Mouse (Mus musculus) thymus, adult 2 months (tissue): ENCODE results near the gene Rpl29. TPM values are rescaled to one million over a fixed set of nuclear protein-coding genes. Genes with fewer than 3 reads are reported as not detected.

Source experiments
- DNase-seq: peaks from one replicate; pipeline ENCODE4 v3.0.0; 2021
- H3K27ac ChIP-seq: fragments of 200-500 bp; 2 replicates; pipeline ENCODE4 v1.5.1; 2012; ENCODE audit warnings: low read length, control low read depth; ENCODE audit not compliant: control insufficient read depth, insufficient read depth
- H3K27me3 ChIP-seq: fragments of 200-500 bp; 2 replicates; pipeline ENCODE4 v1.6.1; 2012; ENCODE audit warnings: mild to moderate bottlenecking, low read length, moderate library complexity, mixed read lengths; ENCODE audit not compliant: control insufficient read depth, insufficient read depth
- H3K36me3 ChIP-seq: fragments of 200-500 bp; 2 replicates; pipeline ENCODE4 v1.6.1; 2012; ENCODE audit warnings: mild to moderate bottlenecking, low read length, moderate library complexity; ENCODE audit not compliant: control insufficient read depth, insufficient read depth
- H3K4me1 ChIP-seq: fragments of 200-500 bp; replicated peaks from 2 replicates; pipeline ENCODE4 v1.6.1; 2012; ENCODE audit warnings: low read length; ENCODE audit not compliant: control insufficient read depth, insufficient read depth
- H3K4me3 ChIP-seq: fragments of 200-500 bp; 2 replicates; pipeline ENCODE4 v1.5.1; 2012; ENCODE audit warnings: mild to moderate bottlenecking, low read length, control low read depth, moderate library complexity; ENCODE audit not compliant: control insufficient read depth, insufficient read depth
- CTCF ChIP-seq: fragments of 200-500 bp; IDR thresholded peaks from 2 replicates; pipeline ENCODE4 v1.5.1; 2012; ENCODE audit warnings: mild to moderate bottlenecking, control low read depth, low read length, moderate library complexity, borderline replicate concordance; ENCODE audit not compliant: control insufficient read depth, poor library complexity, insufficient read depth; ENCODE audit errors: extremely low read depth
- POLR2A ChIP-seq: fragments of 200-500 bp; IDR thresholded peaks from 2 replicates; pipeline ENCODE4 v1.6.1; 2012; ENCODE audit warnings: mild to moderate bottlenecking, low read length, control low read depth, moderate library complexity; ENCODE audit not compliant: control insufficient read depth, poor library complexity, insufficient read depth; ENCODE audit errors: extremely low read depth
- whole genome bisulfite sequencing: fragments of 180-500 bp; shearing (Covaris S2); methylation state at CpG from one replicate; pipeline ENCODE4 v1.1.7; 2018; 5-methylcytosine and 5-hydroxymethylcytosine counted together
- polyA plus RNA-seq: library from polyadenylated mRNA; depleted of rRNA; stranded (reverse); fragments of >200 nt; gene quantifications from 2 replicates; pipeline ENCODE4 v1.2.3, GENCODE M21; 2012

Rpl29 gene
- polyA plus RNA-seq, 1 experiment: 524 TPM

DNA sequence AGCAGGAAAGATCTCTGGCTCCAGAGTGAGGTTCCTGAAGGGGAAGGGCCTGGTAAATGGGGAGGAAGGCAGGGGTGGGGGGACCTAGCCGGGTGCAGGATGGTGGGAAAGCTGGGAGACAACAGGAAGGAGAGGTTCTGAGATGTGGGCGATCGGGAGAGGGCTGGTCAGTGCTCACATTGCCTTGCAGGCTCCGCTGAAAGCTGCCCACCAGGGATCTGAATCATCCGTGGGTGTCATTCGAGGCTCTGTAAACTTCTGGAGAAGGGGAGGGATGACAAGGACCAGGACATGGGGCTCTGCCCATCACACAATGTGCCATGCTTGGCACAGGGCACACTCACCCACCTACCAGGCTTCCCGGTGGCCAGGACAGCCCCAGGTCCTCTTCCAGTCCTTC, 4.1 kb downstream of the Rpl29 start:
- H3K36me3 ChIP-seq: peaks cover 12% of the 10 kb centered on the region
- H3K4me1 ChIP-seq: peaks cover 18% of the 10 kb centered on the region
- WGBS: 91% methylated on average over 7 of the region's 7 CpGs
- no peak for DNase-seq
- no peaks in the 10 kb centered on the region for H3K27me3 ChIP-seq
- TF ChIP-seq CTCF: no peak
- TF ChIP-seq POLR2A: no peak
- no peak overlapping the region for H3K4me3 ChIP-seq
- H3K27ac ChIP-seq: no peak overlapping the region

- H3K36me3 ChIP-seq: peaks cover 10% of the 10 kb centered on the region
- no peaks in the 10 kb centered on the region for H3K27me3 ChIP-seq
- WGBS: 90% methylated on average over 9 of the region's 9 CpGs
- no peak for DNase-seq
- no peak overlapping the region for H3K27ac ChIP-seq
- H3K4me3 ChIP-seq: no peak overlapping the region
- TF ChIP-seq POLR2A (no peak), CTCF (no peak)
- H3K4me1 ChIP-seq: peaks cover 15% of the 10 kb centered on the region
Observed at GRCm38 (mm10) chr9:106436566-106436965, 7.3 kb downstream of the Rpl29 start.

- 95% methylated on average over 5 of the region's 5 CpGs for WGBS
- TF ChIP-seq POLR2A: no peak
- no peak for TF ChIP-seq CTCF
- Histone ChIP-seq H3K27ac (no peak overlapping the region), H3K27me3 (no peaks in the 10 kb centered on the region), H3K4me1 (peaks cover 24% of the 10 kb centered on the region), H3K36me3 (no peaks in the 10 kb centered on the region), H3K4me3 (no peak overlapping the region)
- no peak for DNase-seq
Observed at GRCm38 (mm10) chr9:106442680-106443079, 13.4 kb downstream of the Rpl29 start.

GRCm38 (mm10) chr9:106444836-106445235, 15.6 kb downstream of the Rpl29 start:
- Histone ChIP-seq H3K4me3 (no peak overlapping the region), H3K27me3 (no peaks in the 10 kb centered on the region), H3K27ac (no peak overlapping the region), H3K4me1 (peaks cover 25% of the 10 kb centered on the region), H3K36me3 (no peaks in the 10 kb centered on the region)
- TF ChIP-seq CTCF (no peak), POLR2A (no peak)
- DNase-seq: no peak
- WGBS: 90% methylated on average over 4 of the region's 4 CpGs

GRCm38 (mm10) chr9:106447348-106447747, 18.1 kb downstream of the Rpl29 start, which contains the start of the genes Abhd14b and Abhd14a:
Gene Abhd14b (plus strand): TSS chr9:106447459.
Gene Abhd14a (minus strand): TSS chr9:106447678.
- no peak for TF ChIP-seq POLR2A
- TF ChIP-seq CTCF: peak; percentile 84
- H3K27me3 ChIP-seq: no peaks in the 10 kb centered on the region
- under 1% methylated on average over 24 of the region's 24 CpGs for WGBS
- H3K4me3 ChIP-seq: peak within 1 kb of the TSS; percentile 54
- H3K4me1 ChIP-seq: peaks cover 25% of the 10 kb centered on the region
- peak; percentile 75 for DNase-seq
- H3K36me3 ChIP-seq: no peaks in the 10 kb centered on the region
- H3K27ac ChIP-seq: no peak within 1 kb of the TSS; the same call in 1 of the 2 replicates

DNA sequence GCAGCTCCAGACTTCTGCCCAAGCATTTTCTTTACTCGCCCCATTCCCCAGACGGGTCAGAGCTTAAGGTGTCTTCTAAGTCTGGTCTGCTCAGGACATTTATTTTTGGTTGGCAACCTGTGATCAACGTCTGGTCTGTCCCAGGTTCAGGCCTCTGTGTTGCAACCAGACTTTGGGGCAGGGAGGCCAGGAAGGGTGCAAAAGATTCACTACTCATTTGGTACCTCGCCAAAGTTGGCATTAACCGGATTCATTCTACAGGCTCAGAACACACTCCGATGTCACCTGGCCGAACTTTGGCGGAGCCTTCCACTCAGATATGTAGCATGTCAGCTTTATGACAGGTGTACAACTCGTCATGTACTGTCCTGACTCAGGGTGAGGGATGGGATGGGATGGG, 18.7 kb downstream of the Rpl29 start:
- TF ChIP-seq CTCF (no peak), POLR2A (no peak)
- H3K27ac ChIP-seq: no peak overlapping the region; the same call in 1 of the 2 replicates
- no peaks in the 10 kb centered on the region for H3K27me3 ChIP-seq
- no peak for DNase-seq
- peaks cover 25% of the 10 kb centered on the region for H3K4me1 ChIP-seq
- no peak overlapping the region for H3K4me3 ChIP-seq
- WGBS: 35% methylated on average over 9 of the region's 9 CpGs
- no peaks in the 10 kb centered on the region for H3K36me3 ChIP-seq

GRCm38 (mm10) chr9:106448498-106449031, 19.3 kb downstream of the Rpl29 start:
- Histone ChIP-seq H3K4me1 (peaks cover 27% of the 10 kb centered on the region), H3K27me3 (no peaks in the 10 kb centered on the region), H3K4me3 (peak overlapping the region; percentile 54), H3K27ac (no peak overlapping the region), H3K36me3 (no peaks in the 10 kb centered on the region)
- 1% methylated on average over 23 of the region's 23 CpGs for WGBS
- peak; percentile 63 for DNase-seq
- TF ChIP-seq CTCF (0 out of 2 replicates have a peak, but pooled peaks have one; percentile 13), POLR2A (no peak)
